Mouse (Mus musculus): ENCODE data around the gene Olfr262. TPM values are rescaled to one million over a fixed set of nuclear protein-coding genes. Genes with fewer than 3 reads are reported as not detected.
"Not testable (repeated sequence)": the region's sequence is repeated elsewhere in the genome, so short reads cannot be mapped to it uniquely, and the experiment has no call there.

Gene Olfr262
- not detected in 2 replicates for polyA plus RNA-seq (2015; fragmentation: Nextera tagmentation; extraction: Ambion mirVana)

- WGBS, result 86% methylated on average over 1 of the region's 1 CpGs
- Histone ChIP-seq H3K4me3 (replicated peaks; ENCODE audit: low read length) (no peak within 1 kb of the TSS), H3K27me3 (ENCODE audit: control insufficient read depth, insufficient read depth, low read length) (no peaks in the 10 kb centered on the region), H3K4me2 (ENCODE audit: low read depth, low read length) (no peak within 1 kb of the TSS), H3K27ac (ENCODE audit: low read length) (no peak within 1 kb of the TSS), H3K9ac (ENCODE audit: low read length) (no peak within 1 kb of the TSS), H3K36me3 (ENCODE audit: control insufficient read depth, insufficient read depth, low read length) (no peaks in the 10 kb centered on the region), H3K9me3 (replicated peaks; ENCODE audit: control insufficient read depth, low read length) (no peaks in the 10 kb centered on the region), H3K4me1 (ENCODE audit: control insufficient read depth, insufficient read depth, low read length) (no peaks in the 10 kb centered on the region)
- ATAC-seq (ENCODE audit: insufficient read depth, low FRiP score), result no peak
Measured at GRCm38 (mm10) chr19:12241559-12241958, at the start of gene Olfr262. TSS of gene Olfr262 (minus strand) at chr19:12241659.

DNA sequence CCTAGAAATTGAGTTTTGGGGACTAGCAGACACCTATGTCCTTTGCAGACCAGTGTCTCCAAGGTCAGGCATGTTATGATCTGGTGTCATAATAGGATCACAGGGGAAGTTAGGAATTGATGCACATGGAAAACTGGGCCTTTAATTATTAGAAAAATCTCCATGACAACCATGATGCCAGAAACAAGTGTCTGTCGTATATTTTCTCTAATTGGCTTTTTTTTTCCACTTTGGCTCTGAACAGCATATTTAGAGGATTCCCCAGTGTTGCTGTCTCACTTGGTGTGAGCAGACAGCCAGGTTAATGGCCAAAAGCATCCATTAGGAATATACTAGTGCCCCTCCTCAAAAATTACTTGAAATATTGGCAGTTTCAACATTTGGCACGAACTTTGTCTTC is 38.1 kb upstream of the Olfr262 start, which contains the start of gene Olfr1434:
Gene Olfr1434 (plus strand): TSS at position 301 of the 400 bp plus-strand sequence.
- H3K27ac ChIP-seq (ENCODE audit: low read length), result no peak within 1 kb of the TSS
- ATAC-seq (ENCODE audit: insufficient read depth, low FRiP score), result no peak
- no peaks in the 10 kb centered on the region for H3K4me1 ChIP-seq (ENCODE audit: control insufficient read depth, insufficient read depth, low read length)
- H3K4me2 ChIP-seq (ENCODE audit: low read depth, low read length), result no peak within 1 kb of the TSS
- H3K9me3 ChIP-seq (replicated peaks; ENCODE audit: control insufficient read depth, low read length), result no peaks in the 10 kb centered on the region
- H3K4me3 ChIP-seq (replicated peaks; ENCODE audit: low read length), result no peak within 1 kb of the TSS
- H3K27me3 ChIP-seq (ENCODE audit: control insufficient read depth, insufficient read depth, low read length), result no peaks in the 10 kb centered on the region
- 69% methylated on average over 2 of the region's 2 CpGs for WGBS
- H3K36me3 ChIP-seq (ENCODE audit: control insufficient read depth, insufficient read depth, low read length), result no peaks in the 10 kb centered on the region
- H3K9ac ChIP-seq (ENCODE audit: low read length), result no peak within 1 kb of the TSS

GRCm38 (mm10) chr19:12260732-12261131 is 19.3 kb upstream of the Olfr262 start, which contains the start of gene Olfr235:
TSS of gene Olfr235 (plus strand) at chr19:12261032.
- 59% methylated on average over 1 of the region's 1 CpGs for WGBS
- no peaks in the 10 kb centered on the region for H3K36me3 ChIP-seq (ENCODE audit: control insufficient read depth, insufficient read depth, low read length)
- H3K9ac ChIP-seq (ENCODE audit: low read length), result no peak within 1 kb of the TSS
- H3K4me3 ChIP-seq (replicated peaks; ENCODE audit: low read length), result no peak within 1 kb of the TSS
- no peaks in the 10 kb centered on the region for H3K27me3 ChIP-seq (ENCODE audit: control insufficient read depth, insufficient read depth, low read length)
- no peak within 1 kb of the TSS for H3K27ac ChIP-seq (ENCODE audit: low read length)
- H3K4me1 ChIP-seq (ENCODE audit: control insufficient read depth, insufficient read depth, low read length), result no peaks in the 10 kb centered on the region
- no peak within 1 kb of the TSS for H3K4me2 ChIP-seq (ENCODE audit: low read depth, low read length)
- ATAC-seq (ENCODE audit: insufficient read depth, low FRiP score), result no peak
- H3K9me3 ChIP-seq (replicated peaks; ENCODE audit: control insufficient read depth, low read length), result no peaks in the 10 kb centered on the region

DNA sequence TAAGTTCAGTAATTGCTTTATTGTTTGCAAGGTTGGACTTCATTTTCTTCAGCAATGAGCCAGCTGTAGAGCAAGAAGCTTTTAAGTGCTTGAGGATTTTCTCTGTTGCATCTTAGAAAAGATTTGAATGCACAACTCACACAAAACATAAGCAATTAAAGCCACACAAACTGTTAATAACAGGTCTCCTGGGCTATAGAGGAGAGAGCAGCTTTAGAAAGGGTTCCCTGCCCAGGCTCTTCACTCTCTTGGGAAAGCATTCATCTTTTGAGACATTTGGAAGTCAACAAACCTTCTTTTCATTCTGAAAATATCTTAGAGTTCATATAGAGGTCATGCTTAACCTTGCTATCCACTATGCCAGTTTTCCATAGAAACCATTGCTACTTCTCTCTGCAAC is 9.0 kb downstream of the Olfr262 start, which contains the start of gene Olfr1432:
Gene Olfr1432 (minus strand): TSS at position 101 of the 400 bp plus-strand sequence.
- H3K4me1 ChIP-seq (ENCODE audit: control insufficient read depth, insufficient read depth, low read length); H3K4me2 ChIP-seq (ENCODE audit: low read depth, low read length); H3K9me3 ChIP-seq (replicated peaks; ENCODE audit: control insufficient read depth, low read length); H3K9ac ChIP-seq (ENCODE audit: low read length); H3K36me3 ChIP-seq (ENCODE audit: control insufficient read depth, insufficient read depth, low read length); H3K27ac ChIP-seq (ENCODE audit: low read length); H3K27me3 ChIP-seq (ENCODE audit: control insufficient read depth, insufficient read depth, low read length); ATAC-seq (ENCODE audit: insufficient read depth, low FRiP score); H3K4me3 ChIP-seq (replicated peaks; ENCODE audit: low read length): not testable (repeated sequence)

GRCm38 (mm10) chr19:12200334-12200733 is 41.1 kb downstream of the Olfr262 start, which contains the start of gene Olfr1431:
TSS of gene Olfr1431 (plus strand) at chr19:12200634.
- 68% methylated on average over 1 of the region's 1 CpGs for WGBS

GRCm38 (mm10) chr19:12199076-12199475 is 42.4 kb downstream of the Olfr262 start:
- ATAC-seq (ENCODE audit: insufficient read depth, low FRiP score); H3K9me3 ChIP-seq (replicated peaks; ENCODE audit: control insufficient read depth, low read length); H3K27ac ChIP-seq (ENCODE audit: low read length); H3K4me1 ChIP-seq (ENCODE audit: control insufficient read depth, insufficient read depth, low read length); H3K36me3 ChIP-seq (ENCODE audit: control insufficient read depth, insufficient read depth, low read length); H3K9ac ChIP-seq (ENCODE audit: low read length); H3K27me3 ChIP-seq (ENCODE audit: control insufficient read depth, insufficient read depth, low read length); H3K4me2 ChIP-seq (ENCODE audit: low read depth, low read length); H3K4me3 ChIP-seq (replicated peaks; ENCODE audit: low read length): not testable (repeated sequence)
- 84% methylated on average over 4 of the region's 4 CpGs for WGBS

More at GRCm38 (mm10) chr19:12200334-12200733, 41.1 kb downstream of the Olfr262 start, which contains the start of gene Olfr1431:
- Histone ChIP-seq H3K4me1 (ENCODE audit: control insufficient read depth, insufficient read depth, low read length) (no peaks in the 10 kb centered on the region), H3K9ac (ENCODE audit: low read length) (no peak within 1 kb of the TSS), H3K36me3 (ENCODE audit: control insufficient read depth, insufficient read depth, low read length) (no peaks in the 10 kb centered on the region), H3K9me3 (replicated peaks; ENCODE audit: control insufficient read depth, low read length) (no peaks in the 10 kb centered on the region), H3K4me3 (replicated peaks; ENCODE audit: low read length) (no peak within 1 kb of the TSS), H3K27ac (ENCODE audit: low read length) (no peak within 1 kb of the TSS), H3K4me2 (ENCODE audit: low read depth, low read length) (no peak within 1 kb of the TSS), H3K27me3 (ENCODE audit: control insufficient read depth, insufficient read depth, low read length) (no peaks in the 10 kb centered on the region)
- no peak for ATAC-seq (ENCODE audit: insufficient read depth, low FRiP score)

Other genes starting within 250 kb of the Olfr262 start
- gene Olfr1423, start 200.3 kb downstream of the Olfr262 start, polyA plus RNA-seq (2015; fragmentation: Nextera tagmentation; extraction: Ambion mirVana), result 0.03 TPM in 1 of 2 replicates, not detected in the other
- gene Olfr1424, start 179.0 kb downstream of the Olfr262 start, polyA plus RNA-seq (2015; fragmentation: Nextera tagmentation; extraction: Ambion mirVana), result not detected in 2 replicates
- not detected in 2 replicates for gene Olfr1425, start 163.9 kb downstream of the Olfr262 start, polyA plus RNA-seq (2015; fragmentation: Nextera tagmentation; extraction: Ambion mirVana)
- gene Olfr1426, start 149.6 kb downstream of the Olfr262 start, polyA plus RNA-seq (2015; fragmentation: Nextera tagmentation; extraction: Ambion mirVana), result not detected in 2 replicates
- gene Olfr1427, start 138.3 kb downstream of the Olfr262 start, polyA plus RNA-seq (2015; fragmentation: Nextera tagmentation; extraction: Ambion mirVana), result not detected in 2 replicates
- not detected in 2 replicates for gene Olfr1428, start 125.8 kb downstream of the Olfr262 start, polyA plus RNA-seq (2015; fragmentation: Nextera tagmentation; extraction: Ambion mirVana)
- 0.04 TPM in 1 of 2 replicates, not detected in the other for gene Olfr76, start 118.5 kb downstream of the Olfr262 start, polyA plus RNA-seq (2015; fragmentation: Nextera tagmentation; extraction: Ambion mirVana)
- not detected in 2 replicates for gene Olfr1555-ps1, start 71.5 kb downstream of the Olfr262 start, polyA plus RNA-seq (2015; fragmentation: Nextera tagmentation; extraction: Ambion mirVana)
- not detected in 2 replicates for gene Olfr1431, start 41.0 kb downstream of the Olfr262 start, polyA plus RNA-seq (2015; fragmentation: Nextera tagmentation; extraction: Ambion mirVana)
- not detected in 2 replicates for gene Olfr1432, start 9.1 kb downstream of the Olfr262 start, polyA plus RNA-seq (2015; fragmentation: Nextera tagmentation; extraction: Ambion mirVana)
- not detected in 2 replicates for gene Olfr235, start 19.4 kb upstream of the Olfr262 start, polyA plus RNA-seq (2015; fragmentation: Nextera tagmentation; extraction: Ambion mirVana)
- gene Olfr1434, start 38.2 kb upstream of the Olfr262 start, polyA plus RNA-seq (2015; fragmentation: Nextera tagmentation; extraction: Ambion mirVana), result not detected in 2 replicates
- not detected in 2 replicates for gene Olfr1436, start 57.5 kb upstream of the Olfr262 start, polyA plus RNA-seq (2015; fragmentation: Nextera tagmentation; extraction: Ambion mirVana)
- gene Olfr1437, start 83.4 kb upstream of the Olfr262 start, polyA plus RNA-seq (2015; fragmentation: Nextera tagmentation; extraction: Ambion mirVana), result not detected in 2 replicates
- not detected in 2 replicates for gene Olfr1438-ps1, start 94.3 kb upstream of the Olfr262 start, polyA plus RNA-seq (2015; fragmentation: Nextera tagmentation; extraction: Ambion mirVana)
- not detected in 2 replicates for gene Olfr1440, start 145.6 kb upstream of the Olfr262 start, polyA plus RNA-seq (2015; fragmentation: Nextera tagmentation; extraction: Ambion mirVana)
- not detected in 2 replicates for gene Olfr1441, start 175.8 kb upstream of the Olfr262 start, polyA plus RNA-seq (2015; fragmentation: Nextera tagmentation; extraction: Ambion mirVana)
- gene Pfpl, start 186.2 kb upstream of the Olfr262 start, polyA plus RNA-seq (2015; fragmentation: Nextera tagmentation; extraction: Ambion mirVana), result not detected in 2 replicates
- gene Mpeg1, start 219.1 kb upstream of the Olfr262 start, polyA plus RNA-seq (2015; fragmentation: Nextera tagmentation; extraction: Ambion mirVana), result 1.3 and 1.8 TPM in 2 replicates

All from stomach, embryonic 16.5 days (tissue).